Mouse (Mus musculus) embryonic facial prominence, embryonic 14.5 days (tissue): ENCODE measurements at regions not wholly inside any gene's neighbourhood (a gene's known extent, or its start where the extent isn't known, plus 50 kb on each side); places are given as distances from the start of the nearest gene placed in this dataset.
A peak's percentile ranks its signal among the peaks of the same experiment; 100 is the strongest.

ENCODE experiments used
- ATAC-seq: fragments of 200-750 bp; cut with Nextera tagmentation; 2 replicates; pipeline ENCODE4 v1.8.0; 2017; ENCODE audit warnings: low read depth, moderate number of reproducible peaks, moderate TSS enrichment
- DNase-seq: peaks from one replicate; pipeline ENCODE4 v3.0.0-alpha.2; 2015; ENCODE audit warnings: low spot score
- H3K27ac ChIP-seq: fragments of 300-500 bp; sonication (generic); replicated peaks from 2 replicates; pipeline ENCODE4 v1.5.1; 2014; ENCODE audit warnings: low read depth, mild to moderate bottlenecking, low read length, moderate library complexity
- H3K27me3 ChIP-seq: fragments of 300-500 bp; sonication (generic); replicated peaks from 2 replicates; pipeline ENCODE4 v1.6.1; 2014; ENCODE audit warnings: low read length; ENCODE audit not compliant: control insufficient read depth, insufficient read depth
- H3K36me3 ChIP-seq: fragments of 300-500 bp; sonication (generic); 2 replicates; pipeline ENCODE4 v1.6.1; 2014; ENCODE audit warnings: low read length, mixed read lengths; ENCODE audit not compliant: control insufficient read depth, insufficient read depth
- H3K4me1 ChIP-seq: fragments of 300-500 bp; sonication (generic); 2 replicates; pipeline ENCODE4 v1.6.1; 2014; ENCODE audit warnings: antibody characterized with exemption, low read length; ENCODE audit not compliant: control insufficient read depth, insufficient read depth
- H3K4me2 ChIP-seq: fragments of 300-500 bp; sonication (generic); 2 replicates; pipeline ENCODE4 v1.6.1; 2014; ENCODE audit warnings: low read depth, mild to moderate bottlenecking, low read length, moderate library complexity, mixed read lengths
- H3K4me3 ChIP-seq: fragments of 300-500 bp; sonication (generic); 2 replicates; pipeline ENCODE4 v1.5.1; 2014; ENCODE audit warnings: low read depth, mild to moderate bottlenecking, low read length
- H3K9ac ChIP-seq: fragments of 300-500 bp; sonication (generic); 2 replicates; pipeline ENCODE4 v1.6.1; 2014; ENCODE audit warnings: low read depth, mild to moderate bottlenecking, low read length, moderate library complexity, mixed read lengths
- H3K9me3 ChIP-seq: fragments of 300-500 bp; sonication (generic); 2 replicates; pipeline ENCODE4 v1.6.1; 2016; ENCODE audit warnings: low read length; ENCODE audit not compliant: control insufficient read depth
- WGBS: fragments of 180-500 bp; shearing (Covaris S2); extraction: QIAGEN DNeasy Blood & Tissue Kit; methylation state at CpG from one replicate; pipeline ENCODE4 v1.1.7; 2014; 5-methylcytosine and 5-hydroxymethylcytosine counted together

- Histone ChIP-seq H3K27me3 (no peaks in the 10 kb centered on the region), H3K36me3 (no peaks in the 10 kb centered on the region), H3K4me2 (no peak overlapping the region), H3K4me3 (no peak overlapping the region), H3K4me1 (no peaks in the 10 kb centered on the region), H3K9me3 (no peaks in the 10 kb centered on the region), H3K27ac (no peak overlapping the region), H3K9ac (no peak overlapping the region)
- no peak for DNase-seq
- 63% methylated on average over 5 of the region's 5 CpGs for WGBS
- no peak for ATAC-seq
These were observed 364.7 kb downstream of the Samd5 start for GRCm38 (mm10) chr10:9310346-9310745.

- ATAC-seq (no peak), DNase-seq (no peak)
- Histone ChIP-seq H3K9ac (no peak overlapping the region), H3K4me1 (no peaks in the 10 kb centered on the region), H3K27me3 (no peaks in the 10 kb centered on the region), H3K27ac (no peak overlapping the region), H3K9me3 (no peaks in the 10 kb centered on the region), H3K4me3 (no peak overlapping the region), H3K4me2 (no peak overlapping the region), H3K36me3 (no peaks in the 10 kb centered on the region)
- WGBS, result 55% methylated on average over 1 of the region's 1 CpGs
These were observed 379.0 kb downstream of the Samd5 start for GRCm38 (mm10) chr10:9296055-9296454.

- WGBS, result 86% methylated on average over 1 of the region's 1 CpGs
- Histone ChIP-seq H3K27ac (no peak overlapping the region), H3K36me3 (no peaks in the 10 kb centered on the region), H3K27me3 (no peaks in the 10 kb centered on the region), H3K4me1 (no peaks in the 10 kb centered on the region), H3K9me3 (no peaks in the 10 kb centered on the region), H3K4me2 (no peak overlapping the region), H3K4me3 (no peak overlapping the region), H3K9ac (no peak overlapping the region)
- ATAC-seq (no peak), DNase-seq (peak; percentile 16)
These were observed 379.7 kb downstream of the Samd5 start for GRCm38 (mm10) chr10:9295269-9295668.

- Histone ChIP-seq H3K27ac (no peak overlapping the region), H3K36me3 (no peaks in the 10 kb centered on the region), H3K9me3 (no peaks in the 10 kb centered on the region), H3K4me1 (no peaks in the 10 kb centered on the region), H3K4me3 (no peak overlapping the region), H3K9ac (no peak overlapping the region), H3K4me2 (no peak overlapping the region), H3K27me3 (no peaks in the 10 kb centered on the region)
- ATAC-seq, result no peak
- WGBS, result 84% methylated on average over 2 of the region's 2 CpGs
- no peak for DNase-seq
These were observed 380.4 kb downstream of the Samd5 start for GRCm38 (mm10) chr10:9294620-9295019.

- Histone ChIP-seq H3K27ac (no peak overlapping the region), H3K9ac (no peak overlapping the region), H3K4me3 (no peak overlapping the region), H3K36me3 (no peaks in the 10 kb centered on the region), H3K4me1 (no peaks in the 10 kb centered on the region), H3K9me3 (no peaks in the 10 kb centered on the region), H3K27me3 (no peaks in the 10 kb centered on the region), H3K4me2 (no peak overlapping the region)
- DNase-seq (peak; percentile 34), ATAC-seq (no peak)
- 55% methylated on average over 6 of the region's 6 CpGs for WGBS
These were observed 383.4 kb downstream of the Samd5 start for GRCm38 (mm10) chr10:9291456-9292146.

- no peak overlapping the region for H3K27ac ChIP-seq
- no peak for ATAC-seq
- H3K4me1 ChIP-seq, result 0 out of 2 replicates have a peak, but pooled peaks cover 11% of the 10 kb centered on the region
- no peaks in the 10 kb centered on the region for H3K27me3 ChIP-seq
- no peak overlapping the region for H3K4me3 ChIP-seq
- peak; percentile 2 for DNase-seq
- WGBS, result 42% methylated on average over 3 of the region's 3 CpGs
- no peak overlapping the region for H3K9ac ChIP-seq
- no peaks in the 10 kb centered on the region for H3K36me3 ChIP-seq
- H3K4me2 ChIP-seq, result no peak overlapping the region
- H3K9me3 ChIP-seq, result no peaks in the 10 kb centered on the region
These were observed 387.1 kb upstream of the Sash1 start for GRCm38 (mm10) chr10:9272940-9273339.

- Histone ChIP-seq H3K9me3 (no peaks in the 10 kb centered on the region), H3K4me3 (no peak overlapping the region), H3K4me2 (0 out of 2 replicates have a peak overlapping the region, but pooled peaks have one; percentile 12), H3K9ac (no peak overlapping the region), H3K4me1 (0 out of 2 replicates have a peak, but pooled peaks cover 11% of the 10 kb centered on the region), H3K36me3 (no peaks in the 10 kb centered on the region), H3K27me3 (no peaks in the 10 kb centered on the region), H3K27ac (peak overlapping the region; percentile 48; the same call in 1 of the 2 replicates)
- 12% methylated on average over 5 of the region's 5 CpGs for WGBS
- ATAC-seq (peak; percentile 81), DNase-seq (peak; percentile 89)
These were observed 386.4 kb upstream of the Sash1 start for GRCm38 (mm10) chr10:9272243-9272642.

GRCm38 (mm10) chr10:9265528-9265927, 379.7 kb upstream of the Sash1 start:
- no peaks in the 10 kb centered on the region for H3K9me3 ChIP-seq
- DNase-seq, result no peak

More at GRCm38 (mm10) chr10:9265528-9265927, 379.7 kb upstream of the Sash1 start:
- Histone ChIP-seq H3K9ac (no peak overlapping the region), H3K4me2 (no peak overlapping the region), H3K4me3 (no peak overlapping the region), H3K4me1 (no peaks in the 10 kb centered on the region), H3K36me3 (no peaks in the 10 kb centered on the region), H3K27me3 (no peaks in the 10 kb centered on the region), H3K27ac (no peak overlapping the region)
- 92% methylated on average over 2 of the region's 2 CpGs for WGBS
- no peak for ATAC-seq
